Mouse (Mus musculus): ENCODE results near the gene Klra4. TPM values are rescaled to one million over a fixed set of nuclear protein-coding genes. Genes with fewer than 3 reads are reported as not detected.
A peak's percentile ranks its signal among the peaks of the same experiment; 100 is the strongest.
"Not testable (repeated sequence)": the region's sequence is repeated elsewhere in the genome, so short reads cannot be mapped to it uniquely, and the experiment has no call there.

Klra4 gene
- not detected for polyA plus RNA-seq (2017; shearing (Covaris generic))

GRCm38 (mm10) chr6:130067171-130067570, at the start of gene Klra4:
Klra4 (minus strand) TSS chr6:130067271.
- ATAC-seq: not testable (repeated sequence)

- ATAC-seq: no peak
Measured at GRCm38 (mm10) chr6:130110485-130110884, 43.4 kb upstream of the Klra4 start.

- ATAC-seq: not testable (repeated sequence)
Measured at GRCm38 (mm10) chr6:130102743-130103142, 35.7 kb upstream of the Klra4 start.

GRCm38 (mm10) chr6:130092336-130092948, 25.4 kb upstream of the Klra4 start:
- ATAC-seq: peak; percentile 25

GRCm38 (mm10) chr6:130065196-130065595, 1.9 kb downstream of the Klra4 start:
- no peak for ATAC-seq

GRCm38 (mm10) chr6:130035146-130035545, 31.9 kb downstream of the Klra4 start:
- ATAC-seq: not testable (repeated sequence)

GRCm38 (mm10) chr6:130031493-130032089, 35.5 kb downstream of the Klra4 start:
- ATAC-seq: not testable (repeated sequence)

- no peak for ATAC-seq
Measured at GRCm38 (mm10) chr6:130026854-130027253, 40.2 kb downstream of the Klra4 start, which contains the start of gene Klra6. Klra6 (minus strand) TSS chr6:130026954.

Other genes starting within 250 kb of the Klra4 start
- gene Gm17631, start 204.6 kb downstream of the Klra4 start, polyA plus RNA-seq (2017; shearing (Covaris generic)): not detected
- gene Klra17, start 190.6 kb downstream of the Klra4 start, polyA plus RNA-seq (2017; shearing (Covaris generic)): under 1 TPM in 1 of 3 experiments, not detected in 2; 0.82 TPM
- not detected for gene Klra5, start 149.6 kb downstream of the Klra4 start, polyA plus RNA-seq (2017; shearing (Covaris generic))
- gene Klra6, start 40.3 kb downstream of the Klra4 start, polyA plus RNA-seq (2017; shearing (Covaris generic)): not detected
- not detected for gene Klra8, start 62.6 kb upstream of the Klra4 start, polyA plus RNA-seq (2017; shearing (Covaris generic))
- not detected for gene Klra9, start 125.8 kb upstream of the Klra4 start, polyA plus RNA-seq (2017; shearing (Covaris generic))
- gene Klra7, start 166.1 kb upstream of the Klra4 start, polyA plus RNA-seq (2017; shearing (Covaris generic)): not detected
- gene Klra10, start 214.7 kb upstream of the Klra4 start, polyA plus RNA-seq (2017; shearing (Covaris generic)): not detected